Mouse (Mus musculus) kidney, postnatal 0 days (tissue): ENCODE measurements at regions not wholly inside any gene's neighbourhood (a gene's known extent, or its start where the extent isn't known, plus 50 kb on each side); places are given as distances from the start of the nearest gene placed in this dataset.
A peak's percentile ranks its signal among the peaks of the same experiment; 100 is the strongest.

Source experiments
- ATAC-seq: fragments of 200-750 bp; cut with Nextera tagmentation; replicated peaks from 2 replicates; pipeline ENCODE4 v1.8.0; 2017; ENCODE audit warnings: low read depth, moderate number of reproducible peaks, moderate TSS enrichment, moderate library complexity; ENCODE audit not compliant: low FRiP score
- DNase-seq: peaks from one replicate; pipeline ENCODE4 v3.0.0-alpha.2; 2016; ENCODE audit warnings: low spot score
- H3K27ac ChIP-seq: fragments of 300-500 bp; sonication (generic); 2 replicates; pipeline ENCODE4 v1.5.1; 2014; ENCODE audit warnings: mild to moderate bottlenecking
- H3K27me3 ChIP-seq: fragments of 300-500 bp; sonication (generic); 2 replicates; pipeline ENCODE4 v1.6.1; 2014; ENCODE audit warnings: low read length, mixed read lengths; ENCODE audit not compliant: insufficient read depth
- H3K36me3 ChIP-seq: fragments of 300-500 bp; sonication (generic); 2 replicates; pipeline ENCODE4 v1.6.1; 2014; ENCODE audit warnings: low read length, mixed read lengths; ENCODE audit not compliant: insufficient read depth
- H3K4me1 ChIP-seq: fragments of 300-500 bp; sonication (generic); replicated peaks from 2 replicates; pipeline ENCODE4 v1.6.1; 2014; ENCODE audit warnings: antibody characterized with exemption, low read length, mixed read lengths; ENCODE audit not compliant: insufficient read depth
- H3K4me2 ChIP-seq: fragments of 300-500 bp; sonication (generic); 2 replicates; pipeline ENCODE4 v1.6.1; 2014; ENCODE audit warnings: mild to moderate bottlenecking, low read length, moderate library complexity, mixed read lengths
- H3K4me3 ChIP-seq: fragments of 300-500 bp; sonication (generic); replicated peaks from 2 replicates; pipeline ENCODE4 v1.5.1; 2014; ENCODE audit warnings: low read depth, low read length
- H3K9ac ChIP-seq: fragments of 300-500 bp; sonication (generic); 2 replicates; pipeline ENCODE4 v1.6.1; 2014; ENCODE audit warnings: low read depth, low read length
- H3K9me3 ChIP-seq: fragments of 300-500 bp; sonication (generic); replicated peaks from 2 replicates; pipeline ENCODE4 v1.6.1; 2016; ENCODE audit warnings: low read length, inconsistent platforms, mixed read lengths
- CTCF ChIP-seq: IDR thresholded peaks from 2 replicates; pipeline ENCODE4 v1.5.1; 2016; ENCODE audit warnings: antibody characterized with exemption, low read depth, mild to moderate bottlenecking, moderate library complexity
- WGBS: fragments of 180-500 bp; shearing (Covaris S2); extraction: QIAGEN DNeasy Blood & Tissue Kit; methylation state at CpG from one replicate; pipeline ENCODE4 v1.1.7; 2014; 5-methylcytosine and 5-hydroxymethylcytosine counted together

DNA sequence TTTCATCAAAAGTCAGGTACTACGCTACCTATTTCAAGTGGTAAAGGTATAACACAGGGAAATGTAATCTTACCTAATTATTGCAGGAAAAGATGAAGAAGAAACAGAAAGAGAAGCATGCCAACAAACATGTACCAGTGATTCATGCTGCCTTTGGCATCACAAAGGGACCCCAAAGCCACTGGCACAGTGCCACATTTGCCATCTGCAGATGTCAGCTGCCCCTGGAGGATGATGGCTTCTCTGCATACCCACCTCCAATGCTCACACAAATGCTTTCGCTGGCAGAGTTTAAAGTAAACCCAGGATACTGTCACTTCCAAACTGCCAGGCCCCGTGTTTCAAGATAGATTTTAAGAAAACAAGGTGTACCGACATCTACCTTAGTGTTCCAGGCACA, 168.6 kb upstream of the Fbxl7 start:
- H3K4me2 ChIP-seq = no peak overlapping the region
- H3K4me1 ChIP-seq = no peaks in the 10 kb centered on the region
- no peak for DNase-seq
- no peaks in the 10 kb centered on the region for H3K27me3 ChIP-seq
- H3K9me3 ChIP-seq = no peaks in the 10 kb centered on the region
- WGBS = 84% methylated on average over 4 of the region's 4 CpGs
- no peak for TF ChIP-seq CTCF
- H3K36me3 ChIP-seq = no peaks in the 10 kb centered on the region
- no peak overlapping the region for H3K4me3 ChIP-seq
- H3K27ac ChIP-seq = no peak overlapping the region
- no peak for ATAC-seq
- no peak overlapping the region for H3K9ac ChIP-seq

DNA sequence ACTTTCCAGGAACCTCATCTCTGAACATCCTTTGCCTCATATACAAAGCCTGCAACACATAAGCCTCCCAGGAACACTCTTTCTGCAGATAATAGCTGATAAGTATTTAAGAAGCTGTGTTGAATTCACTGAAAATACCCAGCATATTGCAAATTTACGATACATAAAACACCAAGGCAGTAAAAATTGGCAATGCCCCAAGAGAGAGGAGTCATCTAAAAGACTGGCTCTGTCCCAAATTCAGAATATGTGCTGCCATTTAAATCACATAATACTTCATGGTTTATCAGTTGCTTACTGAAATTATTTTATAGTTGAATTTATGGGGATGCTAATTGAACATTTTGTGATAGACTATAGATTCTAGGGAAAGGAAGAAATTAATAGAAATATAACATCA, 172.3 kb upstream of the Fbxl7 start:
- no peak for TF ChIP-seq CTCF
- ATAC-seq = no peak

DNA sequence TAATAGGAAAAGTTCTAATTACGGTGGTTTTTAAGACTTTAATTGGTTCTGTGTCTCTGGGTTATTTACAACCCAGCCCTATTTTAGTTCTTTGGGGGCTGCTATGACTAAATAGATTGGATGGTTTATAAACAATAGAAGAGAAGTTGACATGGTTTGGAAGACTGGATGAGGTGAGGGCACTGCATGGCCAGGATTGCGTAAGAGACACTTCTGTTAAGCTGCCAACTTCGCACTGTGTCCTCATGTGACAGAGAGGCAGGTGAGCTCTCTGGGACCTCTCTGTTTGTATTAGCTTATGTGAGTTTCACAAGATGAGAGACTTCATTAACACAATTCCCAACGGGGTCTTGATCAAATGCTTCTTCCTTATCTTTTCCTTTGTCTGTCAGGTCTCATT, 182.5 kb upstream of the Fbxl7 start:
- Histone ChIP-seq H3K4me1 (no peaks in the 10 kb centered on the region), H3K36me3 (no peaks in the 10 kb centered on the region), H3K27ac (no peak overlapping the region), H3K9me3 (no peaks in the 10 kb centered on the region), H3K27me3 (no peaks in the 10 kb centered on the region), H3K9ac (no peak overlapping the region), H3K4me3 (no peak overlapping the region), H3K4me2 (no peak overlapping the region)
- 93% methylated on average over 4 of the region's 4 CpGs for WGBS
- DNase-seq (no peak), ATAC-seq (no peak)
- TF ChIP-seq CTCF = no peak

More for the DNA sequence above, 172.3 kb upstream of the Fbxl7 start:
- Histone ChIP-seq H3K27me3 (no peaks in the 10 kb centered on the region), H3K4me1 (no peaks in the 10 kb centered on the region), H3K4me3 (no peak overlapping the region), H3K9ac (no peak overlapping the region), H3K9me3 (no peaks in the 10 kb centered on the region), H3K36me3 (no peaks in the 10 kb centered on the region), H3K4me2 (no peak overlapping the region), H3K27ac (no peak overlapping the region)
- WGBS = 64% methylated on average over 1 of the region's 1 CpGs
- DNase-seq = no peak

DNA sequence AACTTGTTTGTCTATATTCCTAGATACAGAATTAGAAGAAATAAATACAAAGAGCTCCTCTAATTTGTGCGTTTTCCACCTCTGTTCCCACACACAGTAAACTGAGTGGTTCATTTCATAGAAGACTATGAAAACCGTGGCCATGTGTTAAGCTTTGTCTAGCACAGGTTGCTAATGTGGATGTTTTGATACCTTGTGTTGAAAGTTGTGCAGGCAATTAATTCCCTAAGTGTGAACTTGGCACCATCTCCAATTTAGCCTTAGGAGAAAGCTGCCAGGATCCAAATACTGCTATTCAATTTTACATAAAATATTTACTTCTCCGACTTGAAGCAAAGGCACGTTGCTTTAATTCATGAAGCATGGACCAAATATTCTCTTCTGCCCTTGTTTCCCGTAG, 187.4 kb upstream of the Fbxl7 start:
- WGBS = 88% methylated on average over 5 of the region's 5 CpGs

DNA sequence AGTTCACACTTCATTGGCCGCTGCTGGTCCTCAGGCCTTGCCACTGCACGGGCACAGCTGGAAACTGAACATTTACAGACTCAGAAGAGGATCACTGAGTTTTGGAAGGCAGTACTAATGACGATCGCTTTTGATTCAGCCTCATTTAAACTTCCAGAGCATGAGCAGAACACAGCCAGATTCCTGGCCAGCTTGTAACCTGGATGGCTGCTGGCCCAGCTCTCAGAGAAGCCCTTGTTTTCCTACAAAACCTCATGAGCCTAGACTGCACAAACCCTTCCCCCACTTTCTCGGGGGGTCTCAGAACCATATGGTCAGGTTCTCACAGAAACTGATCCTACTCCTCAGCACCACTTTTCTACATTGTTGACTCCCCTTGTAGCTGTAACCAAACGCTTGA, 188.2 kb upstream of the Fbxl7 start:
- DNase-seq (no peak), ATAC-seq (no peak)
- no peaks in the 10 kb centered on the region for H3K36me3 ChIP-seq
- no peak overlapping the region for H3K9ac ChIP-seq
- 73% methylated on average over 6 of the region's 6 CpGs for WGBS
- no peak for TF ChIP-seq CTCF
- H3K4me3 ChIP-seq = no peak overlapping the region
- H3K4me2 ChIP-seq = no peak overlapping the region
- H3K27ac ChIP-seq = no peak overlapping the region
- H3K9me3 ChIP-seq = no peaks in the 10 kb centered on the region
- no peaks in the 10 kb centered on the region for H3K4me1 ChIP-seq
- H3K27me3 ChIP-seq = no peaks in the 10 kb centered on the region

More for the DNA sequence above, 187.4 kb upstream of the Fbxl7 start:
- ATAC-seq = no peak
- H3K9me3 ChIP-seq = no peaks in the 10 kb centered on the region
- no peaks in the 10 kb centered on the region for H3K4me1 ChIP-seq
- no peak overlapping the region for H3K27ac ChIP-seq
- no peak overlapping the region for H3K9ac ChIP-seq
- H3K4me3 ChIP-seq = no peak overlapping the region
- no peaks in the 10 kb centered on the region for H3K36me3 ChIP-seq
- no peak overlapping the region for H3K4me2 ChIP-seq
- no peak for TF ChIP-seq CTCF
- no peaks in the 10 kb centered on the region for H3K27me3 ChIP-seq
- no peak for DNase-seq

DNA sequence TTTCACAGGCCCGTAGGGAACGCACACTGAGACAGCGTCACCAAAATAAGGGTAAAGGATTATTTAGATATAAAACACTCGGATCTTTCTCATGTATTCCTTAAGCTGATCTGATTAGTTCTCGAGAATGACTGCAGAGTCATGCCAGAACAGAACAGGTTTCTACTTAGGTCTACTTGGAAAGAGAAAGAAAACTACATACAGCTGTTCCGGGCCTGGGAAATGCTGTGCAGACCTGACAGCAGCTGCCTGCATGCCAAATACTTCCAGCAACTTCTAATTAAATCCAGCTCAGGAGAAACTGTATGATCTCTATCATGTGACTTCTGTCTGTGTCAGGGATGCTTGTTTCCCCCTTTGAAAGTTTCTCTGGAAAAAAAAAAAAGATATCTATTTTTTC, 193.8 kb upstream of the Fbxl7 start:
- Histone ChIP-seq H3K4me3 (no peak overlapping the region), H3K27me3 (no peaks in the 10 kb centered on the region), H3K36me3 (no peaks in the 10 kb centered on the region), H3K9ac (no peak overlapping the region), H3K9me3 (no peaks in the 10 kb centered on the region), H3K27ac (no peak overlapping the region), H3K4me1 (no peaks in the 10 kb centered on the region), H3K4me2 (no peak overlapping the region)
- 81% methylated on average over 6 of the region's 6 CpGs for WGBS
- DNase-seq = no peak
- no peak for ATAC-seq
- no peak for TF ChIP-seq CTCF

DNA sequence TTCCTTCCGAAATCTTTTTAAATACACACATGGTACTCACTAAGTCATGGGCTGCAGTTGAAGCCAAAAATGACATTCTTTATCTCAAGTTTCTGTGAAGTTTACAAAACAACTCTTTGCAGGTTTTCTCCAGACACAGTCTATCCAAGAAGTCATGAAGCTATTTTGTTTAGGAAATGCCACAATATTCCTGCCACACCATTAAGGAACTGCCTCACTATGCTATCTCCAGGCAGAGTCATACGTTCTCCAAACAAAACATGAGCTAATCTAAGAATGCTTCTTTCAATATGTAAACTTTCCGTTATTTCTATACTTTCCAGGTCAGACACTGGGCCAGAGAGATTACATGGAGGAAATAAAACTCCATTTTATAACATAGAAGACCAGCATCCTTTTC, 198.7 kb upstream of the Fbxl7 start:
- H3K27me3 ChIP-seq = no peaks in the 10 kb centered on the region
- no peaks in the 10 kb centered on the region for H3K36me3 ChIP-seq
- H3K4me1 ChIP-seq = no peaks in the 10 kb centered on the region
- WGBS = 69% methylated on average over 3 of the region's 3 CpGs
- no peak overlapping the region for H3K9ac ChIP-seq
- TF ChIP-seq CTCF = no peak
- ATAC-seq (no peak), DNase-seq (peak; percentile 25)
- H3K27ac ChIP-seq = no peak overlapping the region
- no peak overlapping the region for H3K4me2 ChIP-seq
- no peak overlapping the region for H3K4me3 ChIP-seq
- no peaks in the 10 kb centered on the region for H3K9me3 ChIP-seq
